Mouse (Mus musculus) ovary, postnatal 14 days (tissue): ENCODE measurements around the gene Klrb1f.
"Not testable (repeated sequence)": the region's sequence is repeated elsewhere in the genome, so short reads cannot be mapped to it uniquely, and the experiment has no call there.

Experiments
- DNase-seq: peaks from one replicate; pipeline ENCODE4 v3.0.0; 2022; ENCODE audit warnings: low spot score

Gene Klrb1f

GRCm38 (mm10) chr6:129045601-129046000 is at the start of gene Klrb1f:
Gene Klrb1f, plus strand, starts transcription at chr6:129045901.
- no peak for DNase-seq

DNA sequence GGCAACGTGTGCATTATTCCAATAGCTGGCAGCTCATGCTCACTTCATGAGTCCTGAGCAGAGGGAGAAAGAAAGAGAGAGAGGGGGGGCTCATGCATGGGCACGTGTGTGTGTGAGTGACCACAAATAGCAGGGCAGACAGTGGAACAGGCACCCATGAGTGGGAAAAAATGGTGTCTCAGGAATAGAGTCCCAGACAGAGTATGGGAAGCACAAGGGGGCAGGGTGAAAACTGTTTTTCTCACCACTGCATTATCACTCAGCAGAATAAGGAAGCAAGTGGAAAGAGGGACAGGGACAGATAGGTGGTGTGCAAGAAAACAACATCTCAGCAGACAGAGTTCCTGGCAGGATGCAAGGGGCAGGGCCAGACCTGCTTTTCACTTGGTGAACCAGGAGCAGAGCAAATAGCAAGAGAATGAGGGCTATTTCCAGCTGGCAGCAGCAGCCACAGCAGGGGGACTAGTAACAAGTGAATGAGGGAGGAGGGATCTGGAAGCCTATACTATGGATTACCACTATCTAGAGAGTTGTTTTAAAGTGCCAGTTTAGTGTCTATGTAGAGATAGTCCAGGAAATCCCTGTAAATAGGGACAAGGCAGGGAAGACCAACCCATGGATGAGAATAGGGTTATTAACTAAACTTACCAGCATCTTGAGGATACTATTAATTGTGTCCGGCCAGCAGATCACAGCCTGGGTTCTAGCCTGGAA is 49.5 kb upstream of the Klrb1f start:
- no peak for DNase-seq

DNA sequence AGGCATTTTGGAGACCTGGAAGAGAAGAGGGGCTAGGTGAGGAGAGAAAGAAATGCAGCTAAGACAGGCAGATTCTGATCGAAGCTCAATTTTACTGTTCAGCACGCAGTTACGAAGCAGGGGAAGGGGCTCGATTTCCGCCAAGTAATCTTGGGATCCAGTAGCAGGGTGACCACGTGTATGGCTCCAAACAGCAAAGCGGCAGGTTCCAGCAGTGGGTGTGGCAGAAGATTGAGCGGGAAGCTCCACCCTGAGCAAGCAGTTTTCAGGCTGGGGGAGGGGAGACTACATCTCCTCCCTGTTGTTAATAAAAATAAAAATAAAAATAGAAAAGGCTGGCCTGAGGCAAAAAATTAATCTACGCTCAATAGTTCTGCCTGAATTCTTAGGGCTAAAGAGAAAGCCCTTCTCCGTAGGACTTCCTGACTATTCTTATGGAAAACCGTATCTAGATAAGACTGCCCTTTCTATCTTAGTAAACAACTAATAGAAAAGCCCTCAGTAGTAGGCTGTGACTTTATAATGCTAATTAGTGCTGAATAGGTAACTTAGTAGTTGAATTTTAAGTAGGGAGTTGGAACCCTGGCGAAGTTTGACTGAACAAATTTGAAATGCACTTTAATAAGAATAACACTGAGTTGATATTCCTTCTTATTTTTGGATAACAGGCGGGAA is 48.8 kb upstream of the Klrb1f start:
- DNase-seq, result no peak

DNA sequence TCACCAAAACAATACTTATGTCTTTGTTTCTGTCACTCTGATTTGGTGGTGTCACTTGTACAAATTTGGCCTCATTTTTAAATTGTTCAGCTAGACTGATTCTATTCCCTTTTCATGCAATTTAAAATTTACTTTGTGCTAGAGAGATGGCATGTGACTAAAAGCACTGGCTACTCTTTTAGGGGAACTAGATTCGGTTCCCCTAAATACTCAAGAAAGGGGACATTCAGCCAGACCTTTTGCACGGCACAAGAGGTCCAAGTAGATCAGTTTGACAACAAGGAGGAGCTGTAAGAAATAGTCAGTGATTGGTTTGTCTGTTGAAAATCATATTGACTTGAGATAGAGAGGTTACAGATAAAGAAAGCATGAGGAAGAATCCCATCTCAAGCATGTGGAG is 44.3 kb upstream of the Klrb1f start:
- no peak for DNase-seq

- no peak for DNase-seq
Observed at GRCm38 (mm10) chr6:129008552-129008951, 37.1 kb upstream of the Klrb1f start.

DNA sequence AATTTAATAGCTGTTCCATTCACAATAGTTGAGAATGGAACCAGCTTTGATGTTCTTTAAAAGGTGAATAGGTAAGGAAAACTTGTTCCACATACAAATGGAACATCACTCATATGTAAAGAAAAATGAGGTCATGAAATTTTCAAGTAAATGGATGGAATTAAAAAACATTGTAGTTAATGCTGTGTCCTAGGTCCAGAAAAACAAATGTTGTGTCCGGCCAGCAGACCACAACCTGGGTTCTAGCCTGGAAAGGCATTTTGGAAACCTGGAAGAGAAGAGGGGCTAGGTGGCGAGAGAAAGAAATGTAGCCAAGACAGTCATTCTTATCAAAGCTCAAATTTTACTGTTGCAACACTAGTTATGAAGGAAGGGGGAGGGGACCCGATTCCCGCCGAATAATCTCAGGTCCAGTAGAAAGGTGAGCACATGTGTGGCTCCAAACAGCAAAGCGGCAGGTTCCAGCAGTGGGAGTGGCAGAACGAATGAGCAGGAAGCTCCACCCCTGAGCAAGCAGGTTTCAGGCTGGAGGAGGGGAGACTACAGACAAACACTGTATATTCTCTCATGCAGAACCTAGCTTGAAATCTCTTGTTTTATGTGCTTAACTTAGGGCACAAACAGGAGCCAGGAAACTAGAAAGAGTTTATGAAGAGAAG is 35.7 kb upstream of the Klrb1f start:
- DNase-seq, result not testable (repeated sequence)

DNA sequence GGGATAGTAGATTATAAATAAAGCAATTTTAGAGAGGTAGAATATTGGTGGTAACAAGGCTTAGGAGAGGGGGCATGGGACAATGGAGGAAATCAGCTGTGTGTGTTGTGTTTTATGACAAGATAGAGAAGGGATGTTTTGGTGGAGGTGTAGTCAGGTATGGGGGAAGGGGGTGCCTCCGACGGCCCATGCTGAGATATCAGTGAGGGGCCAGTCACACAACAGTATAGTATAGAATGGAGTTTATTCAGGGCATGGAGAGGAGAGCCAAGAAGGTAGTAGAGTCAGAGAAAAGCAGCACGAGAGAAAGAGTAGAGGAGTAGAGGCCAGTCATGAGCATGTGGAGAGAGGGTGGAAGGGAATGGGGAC is 35.2 kb upstream of the Klrb1f start:
- DNase-seq, result no peak

DNA sequence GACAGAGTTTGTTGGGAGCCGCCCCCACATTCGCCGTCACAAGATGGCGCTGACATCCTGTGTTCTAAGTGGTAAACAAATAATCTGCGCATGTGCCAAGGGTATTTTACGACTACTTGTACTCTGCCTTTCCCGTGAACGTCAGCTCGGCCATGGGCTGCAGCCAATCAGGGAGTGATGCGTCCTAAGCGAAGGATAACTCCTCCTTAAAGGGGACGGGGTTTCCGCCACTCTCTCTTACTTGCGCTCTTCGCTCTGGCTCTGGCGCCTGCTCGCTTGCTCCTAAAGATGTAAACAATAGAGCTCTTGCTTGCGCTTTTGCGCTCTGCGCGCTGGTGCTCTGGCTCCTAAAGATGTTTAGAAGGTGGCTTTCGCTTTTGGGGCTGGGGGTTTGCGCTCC is 33.7 kb upstream of the Klrb1f start:
- DNase-seq, result not testable (repeated sequence)

DNA sequence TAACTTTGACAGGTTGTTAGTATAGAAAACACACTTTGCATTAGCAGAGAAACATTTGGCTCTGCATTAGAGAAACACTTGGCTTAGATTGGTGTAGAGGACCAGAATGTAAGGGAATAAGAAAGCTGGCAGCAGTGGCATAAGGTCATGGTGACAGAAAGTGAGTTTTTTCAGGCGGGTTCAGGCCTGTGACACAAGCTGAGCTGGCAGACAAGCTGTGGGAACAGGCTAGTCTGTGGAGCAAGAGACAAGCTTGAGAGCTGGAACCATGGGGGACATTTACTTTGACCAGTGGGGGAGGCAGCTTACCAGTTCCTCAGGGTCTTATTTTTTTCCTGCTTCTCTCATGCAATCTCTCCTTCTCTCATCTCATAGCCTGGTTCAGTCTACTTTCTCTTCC is 32.7 kb upstream of the Klrb1f start:
- no peak for DNase-seq

DNA sequence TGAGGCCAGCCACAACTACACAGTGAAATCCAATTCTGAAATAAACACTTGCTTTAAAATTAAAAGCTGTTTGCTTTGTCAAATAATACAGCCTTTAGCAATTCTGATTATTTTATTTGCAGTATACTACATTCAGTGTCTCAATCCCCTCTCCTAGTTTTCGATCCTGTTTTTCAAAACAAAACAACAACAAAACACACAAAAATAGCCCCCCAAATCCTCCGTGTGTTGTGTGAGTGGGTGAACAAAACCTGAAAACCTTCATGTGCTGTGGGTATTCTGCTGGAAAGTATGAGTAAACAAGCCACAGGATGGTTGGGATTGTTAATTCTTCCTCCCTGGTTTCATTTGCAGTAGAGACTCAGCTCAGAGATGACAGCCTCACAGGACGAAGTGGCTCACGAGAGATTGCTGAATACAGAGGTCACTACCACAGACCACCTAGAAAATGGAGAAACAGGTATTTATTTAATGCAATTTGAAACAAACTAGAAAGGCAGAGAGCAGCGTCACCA is 31.9 kb upstream of the Klrb1f start:
- no peak for DNase-seq

DNA sequence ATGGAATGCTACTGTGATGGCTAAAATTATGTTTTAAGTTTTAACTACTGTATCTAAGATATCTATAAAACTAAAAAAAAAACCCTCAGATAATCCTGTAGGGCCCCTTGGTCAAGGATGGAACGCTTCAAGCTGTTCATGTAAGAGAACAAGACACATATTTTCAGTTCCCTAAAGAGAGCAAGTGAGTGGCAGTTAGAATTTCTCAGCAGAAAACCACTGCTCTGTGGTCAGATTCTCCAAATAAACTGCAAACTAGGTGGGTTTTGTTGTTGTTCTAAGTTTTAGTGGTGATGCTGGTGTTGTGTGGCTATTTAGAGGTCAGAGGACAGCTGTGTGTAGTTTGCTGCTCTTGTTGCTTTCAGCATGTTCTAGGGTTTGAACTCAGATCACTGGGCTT is 31.3 kb upstream of the Klrb1f start:
- no peak for DNase-seq

DNA sequence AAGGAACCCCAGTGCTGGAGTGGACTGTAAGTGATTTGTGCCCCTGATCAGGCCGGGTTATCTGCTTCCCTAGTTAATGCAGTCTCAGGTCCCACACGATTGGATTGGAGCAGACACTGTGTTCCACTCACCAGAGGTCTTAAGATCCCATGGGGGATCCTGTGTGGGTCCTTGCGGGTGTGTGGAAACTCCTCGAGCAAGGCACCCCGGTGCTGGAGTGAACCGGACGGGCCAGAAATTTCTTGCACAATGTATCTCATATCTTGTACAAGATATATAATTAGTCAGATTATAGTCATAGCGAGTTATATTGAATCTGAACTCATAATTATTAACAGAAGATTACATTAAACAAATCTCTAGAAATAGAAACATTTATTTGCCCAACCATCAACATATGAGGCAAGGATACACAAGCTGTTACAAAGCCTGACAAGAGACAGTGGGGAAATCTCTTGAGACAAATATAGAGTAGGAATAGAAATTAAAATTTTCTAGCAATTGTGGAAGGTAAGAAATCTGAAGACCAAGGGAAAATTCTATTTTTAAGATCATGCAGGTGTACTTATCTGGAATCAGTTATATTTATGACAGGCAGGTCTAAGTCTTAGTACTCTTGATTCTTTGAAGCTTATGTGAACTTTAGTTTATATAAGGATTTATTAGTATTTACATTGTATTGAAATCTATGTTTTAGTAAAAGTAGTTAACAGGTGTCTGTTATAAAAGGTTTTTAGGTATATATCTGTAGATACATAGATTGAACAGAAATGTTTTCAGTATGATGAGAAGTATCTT is 18.1 kb upstream of the Klrb1f start:
- no peak for DNase-seq

- no peak for DNase-seq
Observed at GRCm38 (mm10) chr6:129030175-129030824, 15.4 kb upstream of the Klrb1f start.

GRCm38 (mm10) chr6:129030964-129031363 is 14.7 kb upstream of the Klrb1f start:
- DNase-seq, result no peak

GRCm38 (mm10) chr6:129033397-129033796 is 12.3 kb upstream of the Klrb1f start:
- DNase-seq, result no peak

GRCm38 (mm10) chr6:129035017-129035416 is 10.7 kb upstream of the Klrb1f start:
- DNase-seq, result no peak

DNA sequence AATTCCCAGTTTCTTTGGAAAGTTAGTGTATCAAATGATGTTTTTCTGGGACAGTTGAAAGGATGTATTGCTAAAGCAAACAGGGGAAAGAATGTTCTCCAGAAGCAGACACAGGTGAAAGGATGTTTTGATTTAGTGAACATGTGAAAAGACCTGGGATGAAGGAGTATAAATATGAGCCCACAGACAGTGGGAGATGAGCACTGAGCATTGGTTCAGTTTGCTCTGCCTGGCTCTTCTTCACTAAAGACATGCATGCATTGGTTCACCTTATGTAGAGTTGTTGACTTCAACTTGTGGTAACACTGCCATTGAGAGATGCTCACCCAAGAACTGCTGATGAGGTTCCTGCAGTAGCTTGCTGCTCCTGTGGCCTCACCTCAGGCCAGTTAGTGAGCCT is 9.4 kb upstream of the Klrb1f start:
- DNase-seq, result no peak

GRCm38 (mm10) chr6:129036890-129037463 is 8.7 kb upstream of the Klrb1f start:
- DNase-seq, result no peak

- DNase-seq, result no peak
Observed at GRCm38 (mm10) chr6:129041470-129041869, 4.2 kb upstream of the Klrb1f start.

- no peak for DNase-seq
Observed at GRCm38 (mm10) chr6:129042470-129042869, 3.2 kb upstream of the Klrb1f start.

DNA sequence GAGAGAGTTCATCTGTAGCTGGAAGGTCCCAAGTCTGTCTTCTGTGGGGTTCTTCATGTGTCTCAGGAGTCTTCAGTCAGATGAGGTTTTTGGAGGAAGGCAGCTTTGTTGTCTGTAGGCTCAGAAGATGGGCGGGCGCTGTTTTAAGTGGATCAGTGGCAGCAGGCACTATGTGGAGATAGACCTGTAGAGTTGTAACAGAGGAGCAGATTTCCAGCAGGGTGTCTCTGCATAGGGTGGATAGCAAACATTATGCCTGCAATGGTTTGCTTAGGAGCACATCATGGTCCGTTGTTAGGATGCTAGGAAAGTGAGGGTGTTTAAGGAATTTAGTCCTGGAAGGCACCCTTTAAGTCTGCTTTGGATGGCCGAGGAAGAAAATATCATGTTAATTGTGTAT is 2.7 kb downstream of the Klrb1f start:
- no peak for DNase-seq
